Mouse (Mus musculus) embryo, embryonic 11 days (tissue): Measurements from ENCODE around the gene Thsd7b.

ENCODE experiments used
- DNase-seq: peaks from one replicate; pipeline ENCODE4 v3.0.0-alpha.2; 2015

The Thsd7b gene

GRCm38 (mm10) chr1:129272982-129273937 lies at the start of gene Thsd7b:
TSS of gene Thsd7b (plus strand) at chr1:129273302.
- DNase-seq = peak; percentile 49

DNA sequence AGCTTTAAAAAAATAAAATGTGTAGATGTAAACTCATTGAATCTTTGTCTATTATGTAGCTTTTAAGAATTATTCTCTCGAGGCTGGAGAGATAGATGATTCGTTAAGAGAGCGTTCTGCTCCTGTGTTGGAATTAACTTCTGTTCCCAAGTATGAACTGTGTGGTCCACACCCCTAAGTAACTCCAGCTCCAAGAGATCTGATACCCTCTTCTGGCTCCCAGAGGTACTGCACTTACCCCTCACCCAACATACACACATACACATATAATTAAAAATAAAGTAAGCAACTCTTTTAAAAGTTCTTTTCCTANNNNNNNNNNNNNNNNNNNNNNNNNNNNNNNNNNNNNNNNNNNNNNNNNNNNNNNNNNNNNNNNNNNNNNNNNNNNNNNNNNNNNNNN lies 28.8 kb upstream of the Thsd7b start:
- peak; percentile 39 for DNase-seq

GRCm38 (mm10) chr1:129250704-129251443 lies 22.2 kb upstream of the Thsd7b start:
- no peak for DNase-seq

GRCm38 (mm10) chr1:129266684-129267083 lies 6.4 kb upstream of the Thsd7b start:
- DNase-seq = no peak

- DNase-seq = no peak
Observed at GRCm38 (mm10) chr1:129304173-129304572, 31.1 kb downstream of the Thsd7b start.

DNA sequence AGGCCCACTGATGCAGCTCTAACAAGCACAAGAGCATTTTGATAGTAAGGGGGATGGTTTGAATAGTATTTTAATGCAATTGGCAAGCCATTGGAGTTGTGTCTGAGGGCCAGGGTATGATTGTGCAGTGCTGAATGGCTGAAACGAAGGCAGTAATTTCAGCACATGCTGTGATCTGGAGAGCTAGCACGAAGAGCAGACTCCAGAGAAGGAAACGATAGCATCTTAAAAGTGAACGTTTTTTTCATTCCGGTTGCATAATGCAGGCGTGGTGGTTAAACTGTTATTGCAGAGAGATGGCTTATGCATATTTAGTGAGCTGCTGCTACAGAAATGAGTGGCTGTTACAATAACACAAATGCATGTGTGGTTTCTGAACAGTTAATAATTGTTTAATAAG lies 51.3 kb downstream of the Thsd7b start:
- no peak for DNase-seq

DNA sequence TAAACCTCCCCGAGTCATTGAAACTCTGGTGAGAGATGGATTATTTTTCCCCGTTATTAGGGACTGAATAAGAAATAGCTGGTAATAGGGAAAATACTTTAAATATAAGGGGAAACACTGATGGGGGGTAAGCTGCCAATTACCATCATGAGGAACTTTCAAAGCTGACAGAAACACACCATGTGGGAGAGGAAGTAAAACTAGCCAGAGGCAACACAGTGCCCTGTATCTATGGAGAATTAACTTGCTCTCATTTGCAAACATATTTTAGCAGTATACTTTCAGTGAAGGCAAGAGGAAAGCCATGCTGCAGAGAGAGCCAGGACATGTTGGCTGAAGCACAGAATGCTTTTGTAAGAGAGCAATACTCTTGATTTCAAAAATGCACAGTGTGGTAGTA lies 51.7 kb downstream of the Thsd7b start:
- no peak for DNase-seq

DNA sequence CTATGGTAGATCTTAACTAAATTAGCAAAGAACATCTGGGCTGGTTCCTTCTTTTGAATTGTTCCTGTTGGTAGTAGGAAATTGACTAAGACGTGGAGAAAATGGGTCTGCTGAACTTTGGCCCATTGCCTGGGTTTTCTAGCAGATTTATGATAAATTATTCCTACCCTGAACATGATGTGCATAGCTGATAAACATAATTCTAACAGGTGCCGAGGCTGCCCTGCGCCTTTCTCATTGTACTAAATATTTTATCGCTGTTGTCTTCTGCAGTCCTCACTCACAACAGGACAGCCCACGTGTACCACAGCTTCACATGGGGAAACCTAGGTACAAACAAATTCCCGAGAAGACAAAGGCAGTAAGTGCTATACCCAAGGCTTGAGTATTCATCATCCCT lies 83.5 kb downstream of the Thsd7b start:
- DNase-seq = no peak

GRCm38 (mm10) chr1:129357378-129357777 lies 84.3 kb downstream of the Thsd7b start:
- DNase-seq = peak; percentile 13

GRCm38 (mm10) chr1:129363368-129363767 lies 90.3 kb downstream of the Thsd7b start:
- DNase-seq = no peak

DNA sequence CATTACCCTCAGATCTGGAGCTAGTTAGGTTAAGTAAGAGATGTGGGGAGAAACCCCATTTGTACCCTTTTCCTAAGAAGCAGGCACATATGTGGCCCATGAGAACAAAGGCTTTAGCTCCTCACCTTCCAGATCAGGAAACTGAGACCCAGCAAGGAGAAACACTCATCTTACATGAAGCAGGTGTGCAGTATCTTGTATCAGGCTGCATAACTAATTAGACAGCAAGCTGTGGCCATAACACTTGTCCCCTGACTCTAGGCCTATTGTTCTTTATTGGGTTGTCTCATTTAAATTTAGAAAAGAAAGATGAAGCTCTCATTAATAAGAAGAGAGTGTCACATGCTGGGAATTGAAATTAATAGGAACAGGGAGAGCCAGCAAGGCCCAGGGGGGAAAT lies 91.7 kb downstream of the Thsd7b start:
- DNase-seq = no peak

GRCm38 (mm10) chr1:129365590-129365989 lies 92.5 kb downstream of the Thsd7b start:
- DNase-seq = no peak

- DNase-seq = no peak
Observed at GRCm38 (mm10) chr1:129386479-129386878, 113.4 kb downstream of the Thsd7b start.

GRCm38 (mm10) chr1:129411584-129411983 lies 138.5 kb downstream of the Thsd7b start:
- no peak for DNase-seq

- no peak for DNase-seq
Observed at GRCm38 (mm10) chr1:129421581-129421980, 148.5 kb downstream of the Thsd7b start.

DNA sequence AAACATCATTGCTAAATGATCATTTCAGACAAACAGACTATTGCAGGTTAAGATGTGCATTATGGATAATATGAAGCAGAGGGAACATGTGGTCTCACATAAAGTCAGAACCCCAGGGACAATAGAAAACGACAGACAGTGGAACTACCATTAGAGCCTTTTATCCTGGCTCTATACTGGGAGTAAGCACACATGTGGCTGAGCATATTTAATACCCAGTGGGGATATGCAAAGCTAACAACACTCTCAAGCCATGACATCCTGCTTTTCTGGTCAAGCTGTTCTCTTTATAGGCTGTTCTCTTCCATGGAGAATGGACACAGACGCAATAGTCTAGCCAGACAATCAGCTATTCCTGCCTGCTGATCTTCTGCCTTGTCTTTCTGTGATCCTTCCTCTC lies 191.3 kb downstream of the Thsd7b start:
- DNase-seq = no peak

- peak; percentile 45 for DNase-seq
Observed at GRCm38 (mm10) chr1:129473504-129473903, 200.4 kb downstream of the Thsd7b start.

DNA sequence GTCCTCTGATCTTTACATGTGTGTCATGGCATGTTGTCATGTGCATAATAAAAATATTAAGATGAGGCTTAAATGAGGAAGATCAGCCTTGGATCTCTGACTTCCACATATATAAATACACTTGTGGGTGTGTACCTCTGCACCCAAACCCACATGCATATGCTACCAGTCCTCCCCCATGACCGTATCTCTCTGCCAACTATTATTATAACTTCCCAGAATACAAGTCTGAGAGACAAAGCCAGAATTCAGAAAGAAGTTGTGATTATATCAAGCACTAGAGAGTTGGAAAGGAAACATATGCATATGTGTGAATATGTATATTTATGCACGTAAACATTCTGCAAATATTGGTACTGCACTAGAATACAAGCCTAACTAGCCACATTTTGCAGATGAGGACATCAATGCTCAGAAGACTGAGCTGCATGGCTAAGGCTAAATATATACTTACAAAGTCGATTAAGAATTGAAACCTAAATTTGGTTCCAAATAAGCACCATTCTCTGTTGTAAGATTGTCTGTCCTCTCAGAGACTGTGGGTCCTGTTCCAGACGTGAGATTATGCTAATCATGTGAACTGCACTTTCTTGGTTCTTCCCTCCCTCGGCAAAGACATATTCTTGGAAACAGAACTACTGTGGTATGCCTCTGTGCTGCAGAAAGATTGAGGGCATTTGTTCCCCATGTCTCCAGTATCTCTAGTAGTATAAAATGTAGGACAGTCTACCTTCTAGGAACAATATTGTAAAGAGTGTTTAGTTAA lies 211.3 kb downstream of the Thsd7b start:
- no peak for DNase-seq

- peak; percentile 8 for DNase-seq
Observed at GRCm38 (mm10) chr1:129491136-129491535, 218.0 kb downstream of the Thsd7b start.

DNA sequence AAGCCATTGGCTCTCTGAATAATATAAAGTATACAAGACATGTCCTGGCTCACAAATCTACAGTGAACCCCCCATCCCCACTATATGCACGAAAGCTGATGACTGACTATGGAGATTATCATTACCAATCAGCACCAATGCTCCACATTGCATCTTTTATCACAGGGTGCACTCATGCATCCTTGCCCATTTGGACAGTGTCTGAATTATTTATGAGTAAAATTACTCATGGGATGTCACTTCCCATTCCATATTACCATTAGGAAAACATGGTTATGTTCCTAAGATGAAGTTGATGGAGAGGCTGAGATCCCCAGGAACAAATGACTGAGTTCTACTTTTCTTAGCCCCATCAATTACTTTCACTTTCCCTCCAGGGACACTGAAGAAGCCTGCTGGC lies 220.8 kb downstream of the Thsd7b start:
- no peak for DNase-seq

DNA sequence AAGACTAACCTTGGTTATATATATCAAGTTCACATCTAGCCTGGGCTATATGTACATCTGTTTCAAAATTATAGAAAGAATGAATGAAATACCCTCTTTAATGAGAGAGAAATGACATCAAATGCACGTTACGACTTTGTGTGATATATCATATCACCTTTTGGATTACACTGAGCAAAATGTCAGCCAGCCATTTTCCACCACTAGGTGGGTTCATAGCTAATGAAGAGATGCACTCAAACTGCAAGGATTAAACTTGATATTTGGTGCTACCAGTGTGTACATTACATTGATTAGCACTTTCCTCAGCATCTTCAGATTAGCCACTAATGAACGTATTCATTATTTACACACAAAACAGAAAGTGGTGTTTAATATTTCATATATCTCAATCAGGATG lies 228.6 kb downstream of the Thsd7b start:
- DNase-seq = peak; percentile 8

DNA sequence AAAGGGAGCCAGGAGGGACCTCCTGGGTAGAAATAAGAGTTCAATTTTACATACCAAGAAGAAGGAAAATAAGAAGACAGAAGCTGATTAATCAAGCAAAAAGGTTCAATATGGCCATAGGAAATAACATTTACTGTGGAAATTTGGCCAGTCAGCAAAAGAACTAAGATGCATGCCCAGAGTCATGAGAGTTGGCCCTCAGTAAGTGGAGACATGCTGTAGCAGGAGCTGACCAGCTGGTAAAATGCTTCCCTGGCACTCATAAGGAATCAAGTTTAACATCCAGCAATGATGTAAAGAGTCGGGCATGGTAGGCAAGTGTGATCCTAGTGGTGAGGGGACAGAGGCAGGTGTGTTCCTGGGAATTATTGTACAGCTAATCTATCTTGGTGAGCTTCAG lies 243.3 kb downstream of the Thsd7b start:
- DNase-seq = no peak

DNA sequence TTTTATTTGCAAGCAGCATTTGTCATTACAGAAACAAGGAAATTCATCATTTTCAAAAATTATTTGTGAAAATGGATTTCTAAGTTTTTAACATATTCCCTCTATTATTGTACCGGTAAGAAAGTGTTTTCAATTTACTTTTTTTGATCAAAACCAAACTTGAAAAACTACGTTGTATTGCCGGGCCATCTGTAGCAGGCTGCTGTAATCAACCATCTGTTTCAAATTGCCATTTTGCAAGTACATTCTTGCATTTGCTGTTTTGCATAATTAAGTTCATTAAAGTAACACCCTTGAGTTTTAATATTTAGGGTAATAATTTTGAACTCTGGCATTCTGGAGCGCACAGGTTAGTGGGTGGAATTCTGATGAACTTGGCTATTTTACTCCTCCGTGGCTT lies 246.6 kb downstream of the Thsd7b start:
- DNase-seq = no peak
